Mouse (Mus musculus): Measurements from ENCODE around the gene Lyl1. TPM values are rescaled to one million over a fixed set of nuclear protein-coding genes. Genes with fewer than 3 reads are reported as not detected.

Gene Lyl1
- 7.8 and 8.7 TPM in 2 replicates for polyA plus RNA-seq (2012; rRNA removed)

GRCm38 (mm10) chr8:84700941-84701911 is at the start of gene Lyl1:
TSS of gene Lyl1 (plus strand) at chr8:84701457.
- DNase-seq (ENCODE audit: low spot score) = no peak

GRCm38 (mm10) chr8:84653092-84653631 is 48.1 kb upstream of the Lyl1 start:
- DNase-seq (ENCODE audit: low spot score) = no peak

- no peak for DNase-seq (ENCODE audit: low spot score)
Observed at GRCm38 (mm10) chr8:84654597-84654996, 46.7 kb upstream of the Lyl1 start.

- no peak for DNase-seq (ENCODE audit: low spot score)
Observed at GRCm38 (mm10) chr8:84655336-84656190, 45.7 kb upstream of the Lyl1 start.

GRCm38 (mm10) chr8:84656191-84656525 is 45.1 kb upstream of the Lyl1 start:
- DNase-seq (ENCODE audit: low spot score) = no peak

- DNase-seq (ENCODE audit: low spot score) = peak; percentile 71
Observed at GRCm38 (mm10) chr8:84656641-84657126, 44.6 kb upstream of the Lyl1 start.

GRCm38 (mm10) chr8:84657203-84657602 is 44.1 kb upstream of the Lyl1 start:
- DNase-seq (ENCODE audit: low spot score) = no peak

GRCm38 (mm10) chr8:84657680-84658079 is 43.6 kb upstream of the Lyl1 start:
- DNase-seq (ENCODE audit: low spot score) = no peak

GRCm38 (mm10) chr8:84658951-84659350 is 42.3 kb upstream of the Lyl1 start:
- DNase-seq (ENCODE audit: low spot score) = no peak

GRCm38 (mm10) chr8:84659936-84660818 is 41.1 kb upstream of the Lyl1 start:
- peak; percentile 47 for DNase-seq (ENCODE audit: low spot score)

GRCm38 (mm10) chr8:84660819-84661457 is 40.3 kb upstream of the Lyl1 start:
- DNase-seq (ENCODE audit: low spot score) = peak; percentile 65

- peak; percentile 89 for DNase-seq (ENCODE audit: low spot score)
Observed at GRCm38 (mm10) chr8:84661458-84661871, 39.8 kb upstream of the Lyl1 start.

GRCm38 (mm10) chr8:84661961-84662571 is 39.2 kb upstream of the Lyl1 start:
- DNase-seq (ENCODE audit: low spot score) = peak; percentile 52

- DNase-seq (ENCODE audit: low spot score) = peak; percentile 95
Observed at GRCm38 (mm10) chr8:84662581-84663065, 38.6 kb upstream of the Lyl1 start, which contains the start of gene Ier2. TSS of gene Ier2 (minus strand) at chr8:84662852.

- DNase-seq (ENCODE audit: low spot score) = peak; percentile 90
Observed at GRCm38 (mm10) chr8:84663483-84664327, 37.6 kb upstream of the Lyl1 start.

- DNase-seq (ENCODE audit: low spot score) = peak; percentile 56
Observed at GRCm38 (mm10) chr8:84664566-84665384, 36.5 kb upstream of the Lyl1 start.

GRCm38 (mm10) chr8:84665385-84665893 is 35.8 kb upstream of the Lyl1 start:
- no peak for DNase-seq (ENCODE audit: low spot score)

GRCm38 (mm10) chr8:84668081-84668480 is 33.2 kb upstream of the Lyl1 start:
- DNase-seq (ENCODE audit: low spot score) = no peak

Measured in urinary bladder, adult 2 months (tissue).